Mouse (Mus musculus) stomach, postnatal 0 days (tissue): ENCODE measurements at regions not wholly inside any gene's neighbourhood (a gene's known extent, or its start where the extent isn't known, plus 50 kb on each side); places are given as distances from the start of the nearest gene placed in this dataset.

Source experiments
- ATAC-seq: fragments of 200-750 bp; cut with Nextera tagmentation; 2 replicates; pipeline ENCODE4 v1.8.0; 2017; ENCODE audit not compliant: low FRiP score, low TSS enrichment
- DNase-seq: peaks from one replicate; pipeline ENCODE4 v3.0.0-alpha.2; 2016; ENCODE audit warnings: low spot score
- H3K27ac ChIP-seq: fragments of 300-500 bp; sonication (generic); replicated peaks from 2 replicates; pipeline ENCODE4 v1.5.1; 2014; ENCODE audit warnings: mild to moderate bottlenecking, control low read depth
- H3K27me3 ChIP-seq: fragments of 300-500 bp; sonication (generic); 2 replicates; pipeline ENCODE4 v1.6.1; 2014; ENCODE audit warnings: low read length; ENCODE audit not compliant: control insufficient read depth, insufficient read depth
- H3K36me3 ChIP-seq: fragments of 300-500 bp; sonication (generic); 2 replicates; pipeline ENCODE4 v1.6.1; 2014; ENCODE audit warnings: low read length, mixed read lengths; ENCODE audit not compliant: control insufficient read depth, insufficient read depth
- H3K4me1 ChIP-seq: fragments of 300-500 bp; sonication (generic); replicated peaks from 2 replicates; pipeline ENCODE4 v1.6.1; 2014; ENCODE audit warnings: antibody characterized with exemption; ENCODE audit not compliant: control insufficient read depth, insufficient read depth
- H3K4me2 ChIP-seq: fragments of 300-500 bp; sonication (generic); replicated peaks from 2 replicates; pipeline ENCODE4 v1.6.1; 2014; ENCODE audit warnings: low read depth, mild to moderate bottlenecking, control low read depth, moderate library complexity
- H3K4me3 ChIP-seq: fragments of 300-500 bp; sonication (generic); 2 replicates; pipeline ENCODE4 v1.5.1; 2014; ENCODE audit warnings: low read depth, low read length, control low read depth
- H3K9ac ChIP-seq: fragments of 300-500 bp; sonication (generic); 2 replicates; pipeline ENCODE4 v1.6.1; 2014; ENCODE audit warnings: mild to moderate bottlenecking, low read length, control low read depth, mixed read lengths
- H3K9me3 ChIP-seq: fragments of 300-500 bp; sonication (generic); 2 replicates; pipeline ENCODE4 v1.6.1; 2016; ENCODE audit warnings: low read length; ENCODE audit not compliant: control insufficient read depth
- CTCF ChIP-seq: IDR thresholded peaks from 2 replicates; pipeline ENCODE4 v1.5.1; 2016; ENCODE audit warnings: antibody characterized with exemption, low read depth, mild to moderate bottlenecking, moderate library complexity
- EP300 ChIP-seq: optimal IDR thresholded peaks from 2 replicates; pipeline ENCODE3; 2016; ENCODE audit warnings: antibody characterized with exemption
- WGBS: fragments of 180-500 bp; shearing (Covaris S2); extraction: QIAGEN DNeasy Blood & Tissue Kit; methylation state at CpG from one replicate; pipeline ENCODE4 v1.1.7; 2014; 5-methylcytosine and 5-hydroxymethylcytosine counted together

- peak; percentile 27; the same call in 1 of the 2 replicates for ATAC-seq
- Histone ChIP-seq H3K36me3 (no peaks in the 10 kb centered on the region), H3K4me2 (no peak overlapping the region), H3K27me3 (no peaks in the 10 kb centered on the region), H3K4me1 (no peaks in the 10 kb centered on the region), H3K9me3 (no peaks in the 10 kb centered on the region), H3K9ac (no peak overlapping the region), H3K4me3 (no peak overlapping the region), H3K27ac (no peak overlapping the region)
- DNase-seq = no peak
- TF ChIP-seq EP300 (no peak), CTCF (no peak)
Observed at GRCm38 (mm10) chr11:31736086-31736485, 64.4 kb upstream of the Bod1 start.

DNA sequence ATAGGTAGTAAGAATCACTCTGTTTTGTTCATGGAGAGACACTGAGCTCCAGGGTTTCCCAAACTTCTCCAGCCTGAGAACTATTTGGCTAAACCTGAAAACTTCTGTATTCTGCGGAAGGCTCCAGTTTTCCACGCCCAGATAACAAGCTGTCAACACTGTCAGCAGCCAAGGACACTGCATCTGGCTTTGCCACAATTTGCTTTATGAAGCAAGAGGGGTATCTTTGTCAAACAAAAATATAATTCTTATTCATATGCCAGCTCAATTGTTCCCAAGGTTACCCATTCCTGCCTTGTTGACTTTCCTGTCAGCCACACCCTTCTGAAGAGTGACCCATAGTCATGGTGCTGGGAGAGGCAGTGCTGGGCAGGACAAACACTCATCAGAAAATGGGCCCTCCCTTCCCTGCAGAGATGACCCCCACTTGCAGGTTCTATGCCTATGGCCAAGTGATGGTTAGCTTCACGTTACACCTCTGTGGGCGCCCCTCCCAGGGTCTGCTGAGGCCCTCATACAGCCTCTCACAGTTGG, 64.9 kb upstream of the Bod1 start:
- WGBS = 65% methylated on average over 4 of the region's 4 CpGs
- DNase-seq (no peak), ATAC-seq (peak; percentile 75)
- Histone ChIP-seq H3K4me2 (no peak overlapping the region), H3K27ac (no peak overlapping the region), H3K9ac (no peak overlapping the region), H3K36me3 (no peaks in the 10 kb centered on the region), H3K4me1 (no peaks in the 10 kb centered on the region), H3K9me3 (no peaks in the 10 kb centered on the region), H3K27me3 (no peaks in the 10 kb centered on the region), H3K4me3 (no peak overlapping the region)
- TF ChIP-seq EP300 (no peak), CTCF (no peak)

DNA sequence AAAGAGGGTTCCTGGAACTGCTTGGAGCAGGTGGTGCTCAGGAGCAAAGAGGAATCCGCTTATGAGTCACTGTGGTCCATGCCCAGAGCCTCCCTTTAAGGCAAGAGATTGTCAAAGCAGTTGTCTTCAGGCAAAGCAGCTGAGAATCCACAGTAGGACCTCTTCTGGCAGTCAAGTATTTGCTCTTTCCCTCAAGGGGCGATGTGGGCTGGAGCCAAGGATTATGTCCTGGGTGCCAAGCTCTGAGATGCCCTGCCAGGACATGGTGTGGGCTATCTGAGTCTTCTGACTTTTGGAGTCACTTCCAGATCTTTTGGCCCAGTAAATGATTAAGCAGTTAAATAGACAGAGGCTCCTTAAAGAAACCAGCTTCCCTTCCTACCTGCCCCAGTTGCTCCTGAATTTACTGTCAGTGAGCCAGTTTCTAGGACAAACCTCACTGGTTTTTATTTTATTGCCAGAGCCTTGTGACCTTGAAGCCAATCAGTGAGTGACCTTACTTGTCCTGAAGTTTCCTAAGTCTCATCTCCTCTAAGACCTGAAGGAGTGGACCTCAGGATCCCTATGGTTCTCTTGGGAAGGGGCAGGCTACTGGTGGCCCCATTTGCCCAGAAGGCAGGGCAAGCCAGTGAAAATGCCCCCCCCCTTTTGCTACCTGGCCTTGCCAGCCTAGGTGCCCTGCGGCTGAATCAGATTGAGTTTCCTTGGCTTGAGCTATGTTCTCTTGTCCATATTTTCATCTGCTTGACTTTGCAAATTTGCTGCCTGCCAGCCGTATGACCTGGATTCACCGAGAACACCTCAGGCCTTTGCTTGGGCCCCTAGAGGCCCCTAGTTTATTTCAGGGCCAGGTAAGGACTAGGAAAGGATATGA, 66.7 kb upstream of the Bod1 start:
- Histone ChIP-seq H3K9me3 (no peaks in the 10 kb centered on the region), H3K27me3 (no peaks in the 10 kb centered on the region), H3K4me1 (no peaks in the 10 kb centered on the region), H3K4me2 (no peak overlapping the region), H3K4me3 (no peak overlapping the region), H3K9ac (no peak overlapping the region), H3K27ac (no peak overlapping the region), H3K36me3 (no peaks in the 10 kb centered on the region)
- TF ChIP-seq CTCF (no peak), EP300 (no peak)
- no peak for ATAC-seq
- 93% methylated on average over 5 of the region's 5 CpGs for WGBS
- no peak for DNase-seq

DNA sequence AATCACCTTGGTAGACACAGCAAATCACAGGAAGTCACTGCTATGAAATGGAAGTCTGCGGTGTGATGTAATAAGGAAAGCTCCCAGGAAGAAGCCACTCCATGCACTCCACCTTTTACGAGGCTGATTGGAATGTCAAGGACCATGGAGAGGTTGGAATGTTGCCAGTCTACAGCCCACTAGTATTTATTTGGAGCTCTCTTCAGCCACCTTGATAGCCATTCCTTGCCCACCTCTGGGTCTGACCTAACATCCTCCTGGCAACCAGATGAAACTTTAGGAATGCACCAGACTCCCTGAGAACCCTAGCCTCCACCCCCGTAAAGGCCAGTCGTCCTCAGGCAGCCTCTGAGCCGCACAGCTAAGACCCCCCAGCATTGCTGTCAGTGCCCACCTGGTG, 68.7 kb upstream of the Bod1 start:
- Histone ChIP-seq H3K9ac (no peak overlapping the region), H3K4me2 (no peak overlapping the region), H3K4me1 (no peaks in the 10 kb centered on the region), H3K27me3 (no peaks in the 10 kb centered on the region), H3K27ac (no peak overlapping the region), H3K36me3 (no peaks in the 10 kb centered on the region), H3K9me3 (no peaks in the 10 kb centered on the region), H3K4me3 (no peak overlapping the region)
- no peak for DNase-seq
- ATAC-seq = no peak
- 60% methylated on average over 5 of the region's 5 CpGs for WGBS
- TF ChIP-seq EP300 (no peak), CTCF (no peak)

GRCm38 (mm10) chr11:31742160-31742559, 70.5 kb upstream of the Bod1 start:
- no peak overlapping the region for H3K27ac ChIP-seq
- H3K4me2 ChIP-seq = no peak overlapping the region
- DNase-seq = no peak
- no peak overlapping the region for H3K9ac ChIP-seq
- no peak overlapping the region for H3K4me3 ChIP-seq
- TF ChIP-seq EP300 (no peak), CTCF (no peak)
- ATAC-seq = no peak
- 38% methylated on average over 1 of the region's 1 CpGs for WGBS
- no peaks in the 10 kb centered on the region for H3K9me3 ChIP-seq
- no peaks in the 10 kb centered on the region for H3K27me3 ChIP-seq
- no peaks in the 10 kb centered on the region for H3K36me3 ChIP-seq
- H3K4me1 ChIP-seq = no peaks in the 10 kb centered on the region

DNA sequence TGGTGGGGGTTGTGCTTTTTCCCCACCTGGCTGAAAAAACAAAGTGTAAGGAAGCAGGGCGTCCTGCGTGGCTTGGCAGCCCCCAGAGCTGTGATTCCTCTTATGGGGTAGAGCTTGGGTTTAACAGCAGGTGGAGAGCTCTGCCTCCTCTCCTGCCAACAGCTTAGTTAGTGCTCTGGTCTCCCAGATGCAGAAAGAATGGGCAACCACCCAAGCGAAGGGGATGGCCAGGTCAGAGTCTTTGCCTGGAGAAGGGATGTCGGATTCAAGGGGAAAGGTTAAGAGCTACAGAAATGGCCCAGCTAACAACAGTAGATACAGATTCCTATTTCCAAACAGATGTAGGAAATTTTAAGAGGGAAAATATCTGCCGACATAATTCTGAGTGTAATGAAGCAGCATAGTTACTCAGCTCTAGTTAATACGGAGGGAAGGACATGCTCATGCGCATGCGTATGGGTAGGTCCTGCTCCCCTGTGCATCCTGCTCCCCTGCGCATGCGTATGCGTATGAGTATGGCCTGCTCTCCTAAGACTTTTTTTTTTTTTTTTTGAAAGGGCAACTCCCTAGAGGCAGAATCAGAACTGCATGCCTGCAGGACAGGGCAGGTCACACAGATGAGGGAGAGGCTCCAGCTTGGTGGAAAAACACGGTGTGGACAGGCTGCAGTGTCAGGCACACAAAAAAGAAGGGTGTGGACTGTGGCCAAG, 72.5 kb upstream of the Bod1 start:
- H3K4me2 ChIP-seq = no peak overlapping the region
- no peaks in the 10 kb centered on the region for H3K27me3 ChIP-seq
- H3K4me1 ChIP-seq = no peaks in the 10 kb centered on the region
- TF ChIP-seq CTCF = no peak
- TF ChIP-seq EP300 = no peak
- 67% methylated on average over 12 of the region's 12 CpGs for WGBS
- no peak overlapping the region for H3K4me3 ChIP-seq
- H3K36me3 ChIP-seq = no peaks in the 10 kb centered on the region
- H3K9me3 ChIP-seq = no peaks in the 10 kb centered on the region
- no peak overlapping the region for H3K9ac ChIP-seq
- no peak overlapping the region for H3K27ac ChIP-seq
- ATAC-seq = peak; percentile 50; the same call in 1 of the 2 replicates
- no peak for DNase-seq
